Mouse (Mus musculus) forebrain, embryonic 14.5 days (tissue): Measurements from ENCODE around the gene Car5b. TPM values are rescaled to one million over a fixed set of nuclear protein-coding genes. Genes with fewer than 3 reads are reported as not detected.
A peak's percentile ranks its signal among the peaks of the same experiment; 100 is the strongest.

Experiments used
- ATAC-seq: fragments of 200-750 bp; cut with Nextera tagmentation; 2 replicates; pipeline ENCODE4 v1.8.0; 2017; ENCODE audit warnings: mild to moderate bottlenecking, moderate library complexity
- DNase-seq: peaks from one replicate; pipeline ENCODE4 v3.0.0-alpha.2; 2015; ENCODE audit warnings: low spot score
- H3K27ac ChIP-seq: fragments of 300-500 bp; sonication (generic); 2 replicates; pipeline ENCODE4 v1.5.1; 2014; ENCODE audit warnings: low read depth, mild to moderate bottlenecking, control low read depth, low read length, moderate library complexity
- H3K27me3 ChIP-seq: fragments of 300-500 bp; sonication (generic); replicated peaks from 2 replicates; pipeline ENCODE4 v1.6.1; 2014; ENCODE audit warnings: low read length, control low read depth, mixed read lengths; ENCODE audit not compliant: control insufficient read depth, insufficient read depth
- H3K36me3 ChIP-seq: fragments of 300-500 bp; sonication (generic); 2 replicates; pipeline ENCODE4 v1.6.1; 2014; ENCODE audit warnings: low read length, control low read depth; ENCODE audit not compliant: control insufficient read depth, insufficient read depth
- H3K4me1 ChIP-seq: fragments of 300-500 bp; sonication (generic); 2 replicates; pipeline ENCODE4 v1.6.1; 2014; ENCODE audit warnings: antibody characterized with exemption, low read length, control low read depth; ENCODE audit not compliant: control insufficient read depth, insufficient read depth
- H3K4me2 ChIP-seq: fragments of 300-500 bp; sonication (generic); 2 replicates; pipeline ENCODE4 v1.6.1; 2014; ENCODE audit warnings: mild to moderate bottlenecking, control low read depth, low read length
- H3K4me3 ChIP-seq: fragments of 300-500 bp; sonication (generic); 2 replicates; pipeline ENCODE4 v1.5.1; 2014; ENCODE audit warnings: low read depth, low read length, control low read depth
- H3K9ac ChIP-seq: fragments of 300-500 bp; sonication (generic); 2 replicates; pipeline ENCODE4 v1.6.1; 2014; ENCODE audit warnings: mild to moderate bottlenecking, low read length, control low read depth, moderate library complexity
- H3K9me3 ChIP-seq: fragments of 300-500 bp; sonication (generic); replicated peaks from 2 replicates; pipeline ENCODE4 v1.6.1; 2016; ENCODE audit warnings: low read length, control low read depth, mixed read lengths; ENCODE audit not compliant: control insufficient read depth
- WGBS: fragments of 180-500 bp; shearing (Covaris S2); extraction: QIAGEN DNeasy Blood & Tissue Kit; methylation state at CpG from one replicate; pipeline ENCODE4 v1.1.7; 2014; 5-methylcytosine and 5-hydroxymethylcytosine counted together
- polyA plus RNA-seq: library from polyadenylated mRNA; unstranded; fragments of >200 nt; fragmentation: Nextera tagmentation; extraction: Ambion mirVana; gene quantifications from 2 replicates; pipeline ENCODE4 v1.2.1, GENCODE M21; 2014

Car5b gene
- polyA plus RNA-seq, 1 experiment from 2014 or later: 0.34 TPM

GRCm38 (mm10) chrX:163996754-163997153 lies 31.0 kb downstream of the Car5b start:
- Histone ChIP-seq H3K9me3 (no peaks in the 10 kb centered on the region), H3K36me3 (no peaks in the 10 kb centered on the region), H3K27ac (no peak overlapping the region), H3K9ac (no peak overlapping the region), H3K27me3 (no peaks in the 10 kb centered on the region), H3K4me1 (no peaks in the 10 kb centered on the region), H3K4me3 (no peak overlapping the region), H3K4me2 (no peak overlapping the region)
- ATAC-seq: no peak
- WGBS: 88% methylated on average over 3 of the region's 3 CpGs
- no peak for DNase-seq

- Histone ChIP-seq H3K4me2 (no peak overlapping the region), H3K9me3 (no peaks in the 10 kb centered on the region), H3K36me3 (no peaks in the 10 kb centered on the region), H3K9ac (no peak overlapping the region), H3K27me3 (no peaks in the 10 kb centered on the region), H3K4me3 (no peak overlapping the region), H3K27ac (no peak overlapping the region), H3K4me1 (no peaks in the 10 kb centered on the region)
- ATAC-seq (peak; percentile 79), DNase-seq (peak; percentile 67)
- WGBS: 35% methylated on average over 3 of the region's 3 CpGs
Observed at GRCm38 (mm10) chrX:163987718-163988374, 40.0 kb downstream of the Car5b start.

GRCm38 (mm10) chrX:163982129-163982528 lies 45.7 kb downstream of the Car5b start:
- no peak overlapping the region for H3K27ac ChIP-seq
- no peak overlapping the region for H3K4me2 ChIP-seq
- ATAC-seq (no peak), DNase-seq (no peak)
- H3K27me3 ChIP-seq: no peaks in the 10 kb centered on the region
- no peak overlapping the region for H3K4me3 ChIP-seq
- 80% methylated on average over 6 of the region's 6 CpGs for WGBS
- no peaks in the 10 kb centered on the region for H3K9me3 ChIP-seq
- H3K36me3 ChIP-seq: no peaks in the 10 kb centered on the region
- no peaks in the 10 kb centered on the region for H3K4me1 ChIP-seq
- H3K9ac ChIP-seq: no peak overlapping the region

- 46% methylated on average over 4 of the region's 4 CpGs for WGBS
- H3K9me3 ChIP-seq: no peaks in the 10 kb centered on the region
Observed at GRCm38 (mm10) chrX:163981500-163981899, 46.3 kb downstream of the Car5b start.

GRCm38 (mm10) chrX:163981092-163981491 lies 46.7 kb downstream of the Car5b start:
- 100% methylated on average over 1 of the region's 1 CpGs for WGBS
- DNase-seq (no peak), ATAC-seq (no peak)
- no peaks in the 10 kb centered on the region for H3K4me1 ChIP-seq
- no peak overlapping the region for H3K9ac ChIP-seq
- no peak overlapping the region for H3K4me2 ChIP-seq
- no peaks in the 10 kb centered on the region for H3K9me3 ChIP-seq
- no peaks in the 10 kb centered on the region for H3K36me3 ChIP-seq
- no peak overlapping the region for H3K27ac ChIP-seq
- H3K4me3 ChIP-seq: no peak overlapping the region
- no peaks in the 10 kb centered on the region for H3K27me3 ChIP-seq

More at GRCm38 (mm10) chrX:163981500-163981899, 46.3 kb downstream of the Car5b start:
- no peak for DNase-seq
- no peak overlapping the region for H3K4me2 ChIP-seq
- H3K27ac ChIP-seq: no peak overlapping the region
- H3K9ac ChIP-seq: no peak overlapping the region
- no peak overlapping the region for H3K4me3 ChIP-seq
- no peak for ATAC-seq
- no peaks in the 10 kb centered on the region for H3K4me1 ChIP-seq
- H3K36me3 ChIP-seq: no peaks in the 10 kb centered on the region
- no peaks in the 10 kb centered on the region for H3K27me3 ChIP-seq

- peak; percentile 98 for ATAC-seq
- Histone ChIP-seq H3K9ac (peak within 1 kb of the TSS; percentile 77), H3K27me3 (no peaks in the 10 kb centered on the region), H3K27ac (peak within 1 kb of the TSS; percentile 93), H3K9me3 (no peaks in the 10 kb centered on the region), H3K4me3 (peak within 1 kb of the TSS; percentile 62), H3K4me1 (no peaks in the 10 kb centered on the region), H3K4me2 (peak within 1 kb of the TSS; percentile 57), H3K36me3 (peaks cover 20% of the 10 kb centered on the region)
- 27% methylated on average over 29 of the region's 29 CpGs for WGBS
- peak; percentile 94 for DNase-seq
Observed at GRCm38 (mm10) chrX:163958467-163958875, 69.3 kb downstream of the Car5b start, which contains the start of gene Zrsr2. Gene Zrsr2 (minus strand): TSS chrX:163958661.

DNA sequence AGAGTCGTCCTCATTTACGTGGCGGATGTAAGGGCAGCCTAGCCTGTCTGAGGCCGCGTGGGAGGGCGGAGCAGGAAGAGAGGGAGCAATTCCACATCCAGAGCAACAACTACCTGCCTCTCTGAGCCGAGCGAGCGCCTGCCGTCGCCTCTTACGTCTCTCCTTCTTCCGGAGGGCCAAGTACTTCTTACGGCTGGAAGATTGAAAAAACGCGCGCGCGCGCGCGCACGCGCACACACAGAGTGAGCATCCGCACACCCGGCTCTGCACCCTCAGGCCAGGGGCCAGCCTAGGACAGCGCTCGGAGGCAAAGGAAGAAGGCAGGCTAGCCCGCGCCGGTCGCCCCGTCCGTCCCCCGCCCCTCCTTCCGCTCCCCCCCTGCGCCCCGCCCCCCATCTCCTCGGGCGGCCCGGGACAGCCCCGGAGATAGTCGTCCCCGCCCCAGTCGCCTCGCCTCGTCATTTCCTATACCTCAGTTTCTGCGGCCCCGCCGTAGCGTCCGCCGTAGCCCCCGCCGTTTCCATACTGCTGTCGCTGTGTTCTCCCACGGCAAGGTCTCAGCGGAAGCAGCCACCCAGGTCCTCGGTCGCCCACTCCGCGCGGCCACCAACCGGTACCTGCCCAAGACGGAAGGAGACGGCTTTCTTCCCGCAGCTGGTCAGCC lies 69.9 kb downstream of the Car5b start:
- no peaks in the 10 kb centered on the region for H3K9me3 ChIP-seq
- peak; percentile 73 for DNase-seq
- H3K4me1 ChIP-seq: no peaks in the 10 kb centered on the region
- ATAC-seq: peak; percentile 95
- H3K9ac ChIP-seq: peak overlapping the region; percentile 77
- peak overlapping the region; percentile 57 for H3K4me2 ChIP-seq
- H3K4me3 ChIP-seq: peak overlapping the region; percentile 62
- WGBS: 19% methylated on average over 51 of the region's 67 CpGs
- H3K27ac ChIP-seq: peak overlapping the region; percentile 93
- H3K36me3 ChIP-seq: peaks cover 23% of the 10 kb centered on the region
- H3K27me3 ChIP-seq: no peaks in the 10 kb centered on the region

DNA sequence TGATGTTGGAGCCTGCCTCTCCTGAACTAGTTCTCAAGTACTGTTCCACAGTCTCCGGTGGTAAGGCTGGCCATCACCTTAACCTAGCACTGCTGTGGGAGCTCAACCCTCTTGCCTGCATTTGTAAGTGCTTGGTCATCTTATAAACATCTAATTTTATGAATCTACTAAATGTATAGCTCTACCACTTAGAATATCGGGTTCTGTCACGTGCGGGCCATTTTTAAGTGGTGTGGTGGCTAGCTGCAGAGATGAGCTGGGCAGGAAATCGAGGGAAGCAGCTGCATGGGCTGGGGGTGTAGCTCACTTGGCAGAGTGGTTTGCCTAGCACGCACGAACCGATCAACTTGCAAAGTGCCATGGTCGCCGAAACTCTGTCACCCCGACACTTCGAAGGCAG lies 70.4 kb downstream of the Car5b start:
- Histone ChIP-seq H3K4me3 (peak overlapping the region; percentile 62), H3K36me3 (peaks cover 23% of the 10 kb centered on the region), H3K27me3 (no peaks in the 10 kb centered on the region), H3K27ac (0 out of 2 replicates have a peak overlapping the region, but pooled peaks have one; percentile 93), H3K4me2 (peak overlapping the region; percentile 57), H3K4me1 (no peaks in the 10 kb centered on the region), H3K9ac (peak overlapping the region; percentile 77), H3K9me3 (no peaks in the 10 kb centered on the region)
- ATAC-seq (no peak; the same call in 1 of the 2 replicates), DNase-seq (no peak)
- WGBS: 44% methylated on average over 12 of the region's 12 CpGs

DNA sequence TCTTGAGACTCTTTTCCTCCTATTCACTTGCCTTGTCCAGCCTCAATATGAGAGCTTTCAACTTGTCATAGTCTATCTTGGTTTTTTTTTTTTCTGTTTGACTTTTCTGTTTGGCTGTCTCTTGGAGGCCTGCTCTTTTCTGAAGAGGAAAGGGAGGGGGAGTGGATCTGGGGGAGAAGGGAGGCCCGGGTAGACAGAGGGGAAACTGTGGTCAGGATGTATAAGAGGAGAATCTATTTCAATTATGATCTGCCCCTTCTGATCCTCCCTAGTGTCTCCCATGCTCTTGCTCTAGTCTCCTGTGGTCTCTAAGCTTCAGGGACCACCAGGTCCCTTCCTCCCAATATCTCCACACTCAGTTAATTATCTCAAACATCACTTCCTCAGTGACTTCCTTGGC lies 76.2 kb downstream of the Car5b start:
- no peak overlapping the region for H3K4me2 ChIP-seq
- H3K27ac ChIP-seq: no peak overlapping the region
- H3K27me3 ChIP-seq: no peaks in the 10 kb centered on the region
- no peak for ATAC-seq
- H3K36me3 ChIP-seq: peaks cover 43% of the 10 kb centered on the region
- H3K4me1 ChIP-seq: no peaks in the 10 kb centered on the region
- H3K4me3 ChIP-seq: no peak overlapping the region
- no peak overlapping the region for H3K9ac ChIP-seq
- no peaks in the 10 kb centered on the region for H3K9me3 ChIP-seq
- 80% methylated on average over 1 of the region's 1 CpGs for WGBS
- DNase-seq: no peak
